17 mouse cellular contexts compared by ENCODE assay signal in the genomic region with DNA sequence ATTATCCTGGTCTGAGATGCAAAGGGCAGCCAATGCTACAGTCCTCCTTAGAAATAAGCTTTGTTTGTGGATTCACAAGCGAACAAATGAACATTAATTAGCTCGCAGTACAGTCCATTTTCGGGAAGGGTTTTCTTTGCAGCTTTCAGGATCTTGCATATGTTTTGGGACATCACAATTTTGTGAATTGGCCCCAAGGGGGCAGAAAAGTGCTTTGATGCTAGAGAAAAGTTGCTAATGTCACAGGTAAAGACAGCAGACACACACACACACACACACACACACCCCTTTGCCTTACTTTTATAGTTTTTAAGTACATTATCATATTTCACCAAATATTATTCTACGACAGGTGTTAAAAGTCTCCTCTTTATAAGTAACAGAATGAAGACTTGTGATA.
DNase-seq lines count a peak whose midpoint lies in the region; ATAC-seq and TF ChIP-seq lines count a peak whose summit lies in the region.
"Had no signal": no experiment of that assay in that cellular context is flagged by ENCODE, and none has a peak within 500 bp of the region (broad histone marks: within the 10 kb centered on the region; RNA-seq: fewer than 3 reads in every experiment).

No protein-coding gene starts in this region.

- no peak for ATAC-seq in lung, postnatal 0 days
- no peak for ATAC-seq in monocyte, adult 5-6 weeks (replicated peaks; ENCODE audit: insufficient number of reproducible peaks, low FRiP score, low TSS enrichment, poor library complexity, severe bottlenecking)
- ATAC-seq: activated CD4-positive, CD25-positive, alpha-beta regulatory T cell, adult 4 months; intestine, embryonic 15.5 days had no signal

- H3K4me3 ChIP-seq in lung, postnatal 0 days (ENCODE audit: low read depth, low read length): no peak overlapping the region
- H3K4me3 ChIP-seq: intestine, embryonic 15.5 days; liver, embryonic 15.5 days; midbrain, embryonic 12.5 days; neural tube, embryonic 12.5 days had no signal

- no peak overlapping the region for H3K4me2 ChIP-seq in lung, postnatal 0 days (replicated peaks; ENCODE audit: low read depth, low read length)
- H3K4me2 ChIP-seq: intestine, embryonic 15.5 days; liver, embryonic 15.5 days; midbrain, embryonic 12.5 days; neural tube, embryonic 12.5 days had no signal

- no peaks in the 10 kb centered on the region for H3K36me3 ChIP-seq in lung, postnatal 0 days (ENCODE audit: insufficient read depth, low read length)
- H3K36me3 ChIP-seq: intestine, embryonic 15.5 days; liver, embryonic 15.5 days; midbrain, embryonic 12.5 days; neural tube, embryonic 12.5 days had no signal

- DNase-seq in heart, postnatal 4 days: peak; percentile 22
- no peak for DNase-seq in heart, postnatal 36 days
- DNase-seq in lung, postnatal 0 days (ENCODE audit: low spot score): no peak
- DNase-seq in lung, adult 18-20 months: no peak
- peak; percentile 28 for DNase-seq in brain, adult 2 months (ENCODE audit: low read depth, low spot score)
- peak; percentile 43 to 70 for DNase-seq in kidney, postnatal 36 days
- no peak for DNase-seq in cerebellum, postnatal 4 days (ENCODE audit: low spot score in 2 of 2)
- DNase-seq: cerebellum, adult 11 months; embryo, embryonic 11 days; gastrocnemius, postnatal 25 days; thymus, postnatal 25 days had no signal

- H3K9me3 ChIP-seq in lung, postnatal 0 days (ENCODE audit: low read length): no peaks in the 10 kb centered on the region
- H3K9me3 ChIP-seq: intestine, embryonic 15.5 days; liver, embryonic 15.5 days; midbrain, embryonic 12.5 days; neural tube, embryonic 12.5 days had no signal

- TF ChIP-seq EP300 in lung, postnatal 0 days (IDR thresholded peaks at IDR 0.05): no peak

- no peaks in the 10 kb centered on the region for H3K4me1 ChIP-seq in lung, postnatal 0 days (ENCODE audit: insufficient read depth, low read depth, low read length)
- H3K4me1 ChIP-seq: intestine, embryonic 15.5 days; liver, embryonic 15.5 days had no signal

- no peak overlapping the region for H3K9ac ChIP-seq in lung, postnatal 0 days (replicated peaks; ENCODE audit: low read depth)
- H3K9ac ChIP-seq: intestine, embryonic 15.5 days; liver, embryonic 15.5 days; midbrain, embryonic 12.5 days; neural tube, embryonic 12.5 days had no signal

- intact Hi-C loops in heart, postnatal 36 days (cut with DNase I): loop anchor here (2.0 to 5.0 kb wide), 3 partner anchors 56 to 175 kb away; a partner anchor contains a TSS

- peak; percentile 52 for TF ChIP-seq CTCF in lung, postnatal 0 days (IDR thresholded peaks at IDR 0.05)

- 87% methylated on average over 4 of the region's 4 CpGs for WGBS in lung, postnatal 0 days

- H3K27ac ChIP-seq in lung, postnatal 0 days (ENCODE audit: low read length): no peak overlapping the region
- H3K27ac ChIP-seq: intestine, embryonic 15.5 days; liver, embryonic 15.5 days; midbrain, embryonic 12.5 days; neural tube, embryonic 12.5 days had no signal

- H3K27me3 ChIP-seq in lung, postnatal 0 days (replicated peaks; ENCODE audit: insufficient read depth, low read length): no peaks in the 10 kb centered on the region
- H3K27me3 ChIP-seq: intestine, embryonic 15.5 days; liver, embryonic 15.5 days; midbrain, embryonic 12.5 days; neural tube, embryonic 12.5 days had no signal

Comparison
In these comparisons a context has a peak if more than half of its experiments do, and no peak if none do; other contexts are left out.
1. DNase-seq: peak in heart, postnatal 4 days (single experiment), brain, adult 2 months (single experiment) and kidney, postnatal 36 days (2 of 2); none in heart, postnatal 36 days (0 of 2), lung, postnatal 0 days (single experiment), lung, adult 18-20 months (0 of 2) and cerebellum, postnatal 4 days (0 of 2).